Mouse (Mus musculus): ENCODE data around the gene Spata25.
"Not testable (repeated sequence)": the region's sequence is repeated elsewhere in the genome, so short reads cannot be mapped to it uniquely, and the experiment has no call there.

DNA sequence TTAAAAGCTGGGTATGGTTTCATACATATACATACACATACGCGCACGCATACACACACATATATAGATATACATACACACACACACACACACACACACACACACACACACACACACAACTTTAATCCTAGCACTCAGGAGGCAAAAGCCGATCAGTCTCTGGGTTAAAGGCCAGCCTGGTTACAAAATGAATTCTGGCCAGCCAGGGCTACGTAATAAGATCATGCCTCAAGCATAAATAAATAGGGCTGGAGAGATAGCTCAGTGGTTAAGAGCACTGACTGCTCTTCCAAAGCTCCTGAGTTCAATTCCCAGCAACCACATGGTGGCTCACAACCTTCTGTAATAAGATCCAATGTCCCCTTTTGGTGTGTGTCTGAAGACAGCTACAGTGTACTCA is 27.2 kb upstream of the Spata25 start:
- TF ChIP-seq CTCF (IDR thresholded peaks at IDR 0.05); POLR2A (IDR thresholded peaks at IDR 0.05; ENCODE audit: insufficient read depth, low read depth, low read length): not testable (repeated sequence)

All from heart, adult 2 months (tissue).